Mouse (Mus musculus) limb, embryonic 14.5 days (tissue): ENCODE results near the gene Eme2. TPM values are rescaled to one million over a fixed set of nuclear protein-coding genes. Genes with fewer than 3 reads are reported as not detected.

ENCODE experiments used
- ATAC-seq: fragments of 200-750 bp; cut with Nextera tagmentation; 2 replicates; pipeline ENCODE4 v1.8.0; 2017; ENCODE audit warnings: low read depth, moderate number of reproducible peaks, moderate TSS enrichment; ENCODE audit not compliant: low FRiP score
- DNase-seq: peaks from one replicate; pipeline ENCODE4 v3.0.0-alpha.2; 2015; ENCODE audit warnings: low spot score
- H3K27ac ChIP-seq: fragments of 300-500 bp; sonication (generic); replicated peaks from 2 replicates; pipeline ENCODE4 v1.5.1; 2014; ENCODE audit warnings: low read depth, mild to moderate bottlenecking, low read length, moderate library complexity, mixed read lengths
- H3K27me3 ChIP-seq: fragments of 300-500 bp; sonication (generic); 2 replicates; pipeline ENCODE4 v1.6.1; 2014; ENCODE audit warnings: low read length, mixed read lengths; ENCODE audit not compliant: control insufficient read depth, insufficient read depth
- H3K36me3 ChIP-seq: fragments of 300-500 bp; sonication (generic); 2 replicates; pipeline ENCODE4 v1.6.1; 2014; ENCODE audit warnings: mild to moderate bottlenecking, low read length, moderate library complexity, mixed read lengths; ENCODE audit not compliant: control insufficient read depth, insufficient read depth
- H3K4me1 ChIP-seq: fragments of 300-500 bp; sonication (generic); 2 replicates; pipeline ENCODE4 v1.6.1; 2014; ENCODE audit warnings: antibody characterized with exemption, low read length, mixed read lengths; ENCODE audit not compliant: control insufficient read depth, insufficient read depth
- H3K4me2 ChIP-seq: fragments of 300-500 bp; sonication (generic); replicated peaks from 2 replicates; pipeline ENCODE4 v1.6.1; 2014; ENCODE audit warnings: low read depth, mild to moderate bottlenecking, low read length, moderate library complexity; ENCODE audit not compliant: severe bottlenecking
- H3K4me3 ChIP-seq: fragments of 300-500 bp; sonication (generic); replicated peaks from 2 replicates; pipeline ENCODE4 v1.5.1; 2014; ENCODE audit warnings: low read length
- H3K9ac ChIP-seq: fragments of 300-500 bp; sonication (generic); 2 replicates; pipeline ENCODE4 v1.6.1; 2014; ENCODE audit warnings: mild to moderate bottlenecking, low read depth, low read length, moderate library complexity; ENCODE audit not compliant: severe bottlenecking
- H3K9me3 ChIP-seq: fragments of 300-500 bp; sonication (generic); 2 replicates; pipeline ENCODE4 v1.6.1; 2016; ENCODE audit warnings: low read length; ENCODE audit not compliant: control insufficient read depth
- POLR2A ChIP-seq: fragments of 200-500 bp; IDR thresholded peaks from 2 replicates; pipeline ENCODE4 v1.8.0; 2012; ENCODE audit warnings: inconsistent platforms, mild to moderate bottlenecking, moderate library complexity, borderline replicate concordance; ENCODE audit not compliant: insufficient read depth, insufficient read length; ENCODE audit errors: extremely low read depth
- WGBS: fragments of 180-500 bp; shearing (Covaris S2); extraction: QIAGEN DNeasy Blood & Tissue Kit; methylation state at CpG from one replicate; pipeline ENCODE4 v1.1.7; 2014; 5-methylcytosine and 5-hydroxymethylcytosine counted together
- polyA plus RNA-seq, 2 experiments: library from polyadenylated mRNA; depleted of rRNA in 1 of 2; stranded (reverse) in 1 of 2; unstranded in 1 of 2; fragments of >200 nt; fragmentation: Nextera tagmentation in 1 of 2; extraction: Ambion mirVana in 1 of 2; gene quantifications; 2 replicates each; pipeline versions ENCODE4 v1.2.1 to v1.2.3; 2012 to 2014

The Eme2 gene
- polyA plus RNA-seq, 2 experiments, result 28.7 to 39.1 TPM

DNA sequence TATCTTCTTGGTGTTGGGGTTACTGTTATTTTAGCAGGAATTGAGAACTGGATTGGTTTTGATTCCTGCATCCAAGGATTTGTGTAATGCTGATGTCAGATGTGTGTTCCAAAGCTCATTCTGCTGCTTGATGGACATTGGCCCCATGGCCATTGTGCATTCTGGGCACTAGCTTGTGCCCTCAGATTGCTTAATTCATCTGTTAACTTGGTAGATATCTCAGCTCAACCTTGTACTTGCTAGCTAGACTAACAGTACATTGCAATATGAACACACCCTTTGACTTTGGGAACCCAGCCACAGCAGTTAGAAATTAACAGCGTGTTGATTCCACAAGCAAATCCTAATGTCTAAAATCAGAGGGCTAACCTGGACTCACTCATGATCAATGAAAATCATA, 47.5 kb downstream of the Eme2 start:
- no peaks in the 10 kb centered on the region for H3K36me3 ChIP-seq
- peaks cover 11% of the 10 kb centered on the region for H3K4me1 ChIP-seq
- DNase-seq, result no peak
- no peak for TF ChIP-seq POLR2A
- no peaks in the 10 kb centered on the region for H3K9me3 ChIP-seq
- H3K27me3 ChIP-seq, result no peaks in the 10 kb centered on the region
- H3K4me3 ChIP-seq, result no peak overlapping the region
- WGBS, result 88% methylated on average over 1 of the region's 1 CpGs
- H3K4me2 ChIP-seq, result no peak overlapping the region
- no peak for ATAC-seq
- no peak overlapping the region for H3K9ac ChIP-seq
- H3K27ac ChIP-seq, result no peak overlapping the region

DNA sequence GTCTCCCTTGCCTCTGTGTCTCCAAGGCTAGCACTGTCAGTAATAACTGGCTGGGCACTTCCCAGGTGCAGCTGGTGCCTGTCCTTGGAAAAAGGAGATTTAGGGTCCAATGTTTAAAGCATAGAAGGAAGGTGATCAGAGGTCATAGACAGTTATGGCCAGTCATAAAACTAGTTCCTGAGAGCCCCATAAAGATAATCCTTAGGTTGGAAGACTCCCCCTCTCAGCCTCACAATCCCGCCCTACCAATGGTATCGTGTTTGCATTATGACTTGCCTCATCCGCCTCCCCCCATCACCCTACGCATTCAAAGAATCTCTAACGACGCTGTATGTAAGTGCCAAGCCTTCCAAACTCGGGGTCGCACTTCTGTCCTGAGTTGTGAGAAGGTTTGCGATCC, 50.4 kb downstream of the Eme2 start:
- no peaks in the 10 kb centered on the region for H3K27me3 ChIP-seq
- WGBS, result 27% methylated on average over 9 of the region's 9 CpGs
- TF ChIP-seq POLR2A, result no peak
- no peaks in the 10 kb centered on the region for H3K9me3 ChIP-seq
- no peaks in the 10 kb centered on the region for H3K36me3 ChIP-seq
- H3K9ac ChIP-seq, result no peak overlapping the region
- H3K4me3 ChIP-seq, result no peak overlapping the region
- no peak overlapping the region for H3K4me2 ChIP-seq
- no peak for DNase-seq
- no peak for ATAC-seq
- no peak overlapping the region for H3K27ac ChIP-seq
- H3K4me1 ChIP-seq, result peaks cover 4% of the 10 kb centered on the region; the same call in 1 of the 2 replicates

DNA sequence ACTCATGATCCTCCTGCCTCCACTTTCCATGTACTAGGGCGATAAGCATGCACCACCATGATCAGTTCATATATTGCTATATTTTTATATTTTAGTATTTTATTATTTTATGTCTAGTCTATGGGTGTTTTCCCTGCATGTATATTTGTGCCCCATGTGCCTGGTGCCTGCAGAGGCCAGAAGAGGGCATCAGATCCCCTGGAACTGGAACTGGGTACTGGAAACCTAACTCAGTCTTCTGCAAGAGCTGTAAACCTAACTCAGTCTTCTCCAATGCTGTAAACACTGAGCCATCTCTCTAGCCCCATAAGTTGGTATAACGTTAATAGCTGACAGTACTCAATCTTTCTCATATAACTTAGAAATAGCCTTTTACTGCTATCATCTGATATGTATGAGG, 52.3 kb downstream of the Eme2 start:
- Histone ChIP-seq H3K9me3 (no peaks in the 10 kb centered on the region), H3K4me2 (no peak overlapping the region), H3K27me3 (no peaks in the 10 kb centered on the region), H3K27ac (no peak overlapping the region), H3K9ac (no peak overlapping the region), H3K4me3 (no peak overlapping the region), H3K4me1 (no peaks in the 10 kb centered on the region), H3K36me3 (no peaks in the 10 kb centered on the region)
- no peak for DNase-seq
- WGBS, result 48% methylated on average over 2 of the region's 2 CpGs
- no peak for ATAC-seq
- TF ChIP-seq POLR2A, result no peak

DNA sequence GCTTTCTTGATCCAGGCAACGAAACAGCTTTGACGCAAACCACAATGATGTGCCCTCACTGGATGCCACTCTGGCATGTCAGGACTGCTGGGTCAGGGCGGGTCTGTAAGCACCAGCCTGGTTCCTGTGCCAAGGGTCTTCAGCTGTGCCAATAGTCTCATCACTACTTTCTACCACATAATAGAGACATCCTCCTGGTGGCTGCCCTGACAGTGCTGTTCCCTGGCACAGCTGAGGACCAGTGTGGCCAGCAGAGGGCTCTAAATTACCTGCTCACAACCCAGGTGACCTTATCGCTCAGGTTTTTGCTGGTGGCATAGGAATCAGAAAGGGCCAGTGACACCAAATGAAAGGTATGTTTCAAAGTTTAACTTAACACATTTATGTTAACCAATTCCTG, 53.8 kb downstream of the Eme2 start:
- H3K36me3 ChIP-seq, result no peaks in the 10 kb centered on the region
- no peak overlapping the region for H3K9ac ChIP-seq
- DNase-seq (no peak), ATAC-seq (no peak)
- no peak for TF ChIP-seq POLR2A
- no peaks in the 10 kb centered on the region for H3K4me1 ChIP-seq
- no peaks in the 10 kb centered on the region for H3K27me3 ChIP-seq
- H3K4me3 ChIP-seq, result no peak overlapping the region
- no peak overlapping the region for H3K27ac ChIP-seq
- H3K9me3 ChIP-seq, result no peaks in the 10 kb centered on the region
- H3K4me2 ChIP-seq, result no peak overlapping the region
- 50% methylated on average over 4 of the region's 4 CpGs for WGBS

DNA sequence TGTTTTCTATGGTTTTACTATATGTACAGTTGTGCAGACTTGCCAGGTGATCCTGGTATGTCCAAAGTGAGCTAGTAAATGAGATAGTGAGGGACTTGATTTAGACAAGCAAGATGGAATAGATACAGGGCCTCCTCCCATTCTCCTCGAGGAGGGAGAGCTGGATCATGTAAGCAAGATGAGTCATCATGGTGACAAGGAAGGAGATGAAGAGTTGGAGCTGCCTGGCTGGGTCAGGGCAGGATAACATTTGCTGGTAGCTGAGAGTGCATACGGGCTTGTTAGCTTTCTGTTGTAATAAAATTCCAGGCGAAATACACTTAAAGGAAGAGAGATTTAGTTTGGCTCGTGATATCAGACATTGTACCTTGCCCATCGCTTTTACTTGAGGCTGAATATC, 54.5 kb downstream of the Eme2 start:
- H3K27me3 ChIP-seq, result no peaks in the 10 kb centered on the region
- no peak for ATAC-seq
- no peak overlapping the region for H3K27ac ChIP-seq
- H3K9me3 ChIP-seq, result no peaks in the 10 kb centered on the region
- H3K9ac ChIP-seq, result no peak overlapping the region
- no peak for TF ChIP-seq POLR2A
- no peaks in the 10 kb centered on the region for H3K36me3 ChIP-seq
- no peak overlapping the region for H3K4me3 ChIP-seq
- no peak for DNase-seq
- H3K4me2 ChIP-seq, result no peak overlapping the region
- H3K4me1 ChIP-seq, result no peaks in the 10 kb centered on the region
- WGBS, result 58% methylated on average over 5 of the region's 5 CpGs

DNA sequence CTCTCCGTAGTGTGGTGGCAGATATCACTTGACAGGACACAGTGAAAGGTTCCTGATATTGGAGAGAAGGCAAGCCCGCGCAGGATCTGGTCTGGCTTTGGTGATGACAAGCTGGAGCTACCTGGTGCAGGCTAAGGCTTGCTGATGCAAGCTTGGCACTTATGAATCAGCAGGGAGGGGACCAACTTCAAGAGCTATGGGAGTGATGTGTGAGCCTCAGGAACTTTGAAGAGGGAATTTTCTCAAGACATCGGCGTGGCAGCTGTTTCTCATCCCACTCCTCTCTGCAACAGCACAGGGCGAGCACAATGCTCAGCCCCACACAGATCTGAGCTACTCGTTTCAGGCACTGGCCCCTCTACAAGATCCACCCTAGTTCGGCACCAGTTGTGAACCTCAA, 55.0 kb downstream of the Eme2 start, which contains the start of gene Hagh:
Gene Hagh, plus strand, starts transcription at position 302 of the 400 bp plus-strand sequence.
- no peak within 1 kb of the TSS for H3K27ac ChIP-seq
- no peak for ATAC-seq

More for the DNA sequence above, 55.0 kb downstream of the Eme2 start, which contains the start of gene Hagh:
- Histone ChIP-seq H3K36me3 (no peaks in the 10 kb centered on the region), H3K27me3 (no peaks in the 10 kb centered on the region), H3K9me3 (no peaks in the 10 kb centered on the region), H3K9ac (no peak within 1 kb of the TSS), H3K4me1 (no peaks in the 10 kb centered on the region), H3K4me3 (no peak within 1 kb of the TSS), H3K4me2 (no peak within 1 kb of the TSS)
- no peak for TF ChIP-seq POLR2A
- no peak for DNase-seq
- 58% methylated on average over 8 of the region's 8 CpGs for WGBS

Other genes starting within 250 kb of the Eme2 start
- 56.2 and 65.0 TPM in 2 replicates for gene Slc9a3r2, start 244.8 kb downstream of the Eme2 start, polyA plus RNA-seq (2012; rRNA removed)
- 60.1 and 71.5 TPM in 2 replicates for gene Slc9a3r2, start 244.8 kb downstream of the Eme2 start, polyA plus RNA-seq (2014; fragmentation: Nextera tagmentation; extraction: Ambion mirVana)
- 0.47 and 0.58 TPM in 2 replicates for gene Npw, start 236.6 kb downstream of the Eme2 start, polyA plus RNA-seq (2012; rRNA removed)
- gene Npw, start 236.6 kb downstream of the Eme2 start, polyA plus RNA-seq (2014; fragmentation: Nextera tagmentation; extraction: Ambion mirVana), result 0.33 and 0.41 TPM in 2 replicates
- gene Zfp598, start 225.4 kb downstream of the Eme2 start, polyA plus RNA-seq (2012; rRNA removed), result 91.4 and 112 TPM in 2 replicates
- 29.9 and 31.8 TPM in 2 replicates for gene Zfp598, start 225.4 kb downstream of the Eme2 start, polyA plus RNA-seq (2014; fragmentation: Nextera tagmentation; extraction: Ambion mirVana)
- gene Syngr3, start 205.1 kb downstream of the Eme2 start, polyA plus RNA-seq (2012; rRNA removed), result 2.6 and 3.0 TPM in 2 replicates
- 3.1 and 4.9 TPM in 2 replicates for gene Syngr3, start 205.1 kb downstream of the Eme2 start, polyA plus RNA-seq (2014; fragmentation: Nextera tagmentation; extraction: Ambion mirVana)
- gene Gfer, start 198.9 kb downstream of the Eme2 start, polyA plus RNA-seq (2012; rRNA removed), result 27.3 and 34.2 TPM in 2 replicates
- gene Gfer, start 198.9 kb downstream of the Eme2 start, polyA plus RNA-seq (2014; fragmentation: Nextera tagmentation; extraction: Ambion mirVana), result 38.6 and 39.5 TPM in 2 replicates
- 9.2 and 11.9 TPM in 2 replicates for gene Noxo1, start 198.9 kb downstream of the Eme2 start, polyA plus RNA-seq (2012; rRNA removed)
- gene Noxo1, start 198.9 kb downstream of the Eme2 start, polyA plus RNA-seq (2014; fragmentation: Nextera tagmentation; extraction: Ambion mirVana), result 3.8 and 4.5 TPM in 2 replicates
- gene Tbl3, start 187.4 kb downstream of the Eme2 start, polyA plus RNA-seq (2012; rRNA removed), result 62.1 and 72.1 TPM in 2 replicates
- 62.8 and 73.9 TPM in 2 replicates for gene Tbl3, start 187.4 kb downstream of the Eme2 start, polyA plus RNA-seq (2014; fragmentation: Nextera tagmentation; extraction: Ambion mirVana)
- 0.85 and 0.98 TPM in 2 replicates for gene Rnf151, start 177.0 kb downstream of the Eme2 start, polyA plus RNA-seq (2012; rRNA removed)
- 0.19 and 0.40 TPM in 2 replicates for gene Rnf151, start 177.0 kb downstream of the Eme2 start, polyA plus RNA-seq (2014; fragmentation: Nextera tagmentation; extraction: Ambion mirVana)
- gene Rps2, start 177.0 kb downstream of the Eme2 start, polyA plus RNA-seq (2012; rRNA removed), result 2,709 and 3,185 TPM in 2 replicates
- 1,651 and 1,722 TPM in 2 replicates for gene Rps2, start 177.0 kb downstream of the Eme2 start, polyA plus RNA-seq (2014; fragmentation: Nextera tagmentation; extraction: Ambion mirVana)
- 178 and 192 TPM in 2 replicates for gene Ndufb10, start 170.6 kb downstream of the Eme2 start, polyA plus RNA-seq (2012; rRNA removed)
- 235 and 237 TPM in 2 replicates for gene Ndufb10, start 170.6 kb downstream of the Eme2 start, polyA plus RNA-seq (2014; fragmentation: Nextera tagmentation; extraction: Ambion mirVana)
- gene Rpl3l, start 167.3 kb downstream of the Eme2 start, polyA plus RNA-seq (2012; rRNA removed), result not detected in 2 replicates
- gene Rpl3l, start 167.3 kb downstream of the Eme2 start, polyA plus RNA-seq (2014; fragmentation: Nextera tagmentation; extraction: Ambion mirVana), result 0.19 TPM in 1 of 2 replicates, not detected in the other
- 36.2 and 44.1 TPM in 2 replicates for gene Msrb1, start 158.4 kb downstream of the Eme2 start, polyA plus RNA-seq (2012; rRNA removed)
- gene Msrb1, start 158.4 kb downstream of the Eme2 start, polyA plus RNA-seq (2014; fragmentation: Nextera tagmentation; extraction: Ambion mirVana), result 29.8 and 29.9 TPM in 2 replicates
- gene Hs3st6, start 142.1 kb downstream of the Eme2 start, polyA plus RNA-seq (2012; rRNA removed), result 5.3 and 8.7 TPM in 2 replicates
- 4.9 and 5.6 TPM in 2 replicates for gene Hs3st6, start 142.1 kb downstream of the Eme2 start, polyA plus RNA-seq (2014; fragmentation: Nextera tagmentation; extraction: Ambion mirVana)
- not detected in 2 replicates for gene Meiob, start 90.8 kb downstream of the Eme2 start, polyA plus RNA-seq (2012; rRNA removed)
- gene Meiob, start 90.8 kb downstream of the Eme2 start, polyA plus RNA-seq (2014; fragmentation: Nextera tagmentation; extraction: Ambion mirVana), result not detected in 2 replicates
- gene Hagh, start 54.9 kb downstream of the Eme2 start, polyA plus RNA-seq (2012; rRNA removed), result 23.9 and 25.7 TPM in 2 replicates
- gene Hagh, start 54.9 kb downstream of the Eme2 start, polyA plus RNA-seq (2014; fragmentation: Nextera tagmentation; extraction: Ambion mirVana), result 29.4 and 35.4 TPM in 2 replicates
- 12.8 and 14.8 TPM in 2 replicates for gene Fahd1, start 44.7 kb downstream of the Eme2 start, polyA plus RNA-seq (2012; rRNA removed)
- 16.5 and 17.4 TPM in 2 replicates for gene Fahd1, start 44.7 kb downstream of the Eme2 start, polyA plus RNA-seq (2014; fragmentation: Nextera tagmentation; extraction: Ambion mirVana)
- gene Igfals, start 29.1 kb downstream of the Eme2 start, polyA plus RNA-seq (2012; rRNA removed), result 0.10 and 0.24 TPM in 2 replicates
- 0.08 and 0.18 TPM in 2 replicates for gene Igfals, start 29.1 kb downstream of the Eme2 start, polyA plus RNA-seq (2014; fragmentation: Nextera tagmentation; extraction: Ambion mirVana)
- 27.4 and 31.2 TPM in 2 replicates for gene Nubp2, start 8.7 kb downstream of the Eme2 start, polyA plus RNA-seq (2012; rRNA removed)
- gene Nubp2, start 8.7 kb downstream of the Eme2 start, polyA plus RNA-seq (2014; fragmentation: Nextera tagmentation; extraction: Ambion mirVana), result 54.0 and 55.5 TPM in 2 replicates
- gene Spsb3, start 8.4 kb downstream of the Eme2 start, polyA plus RNA-seq (2012; rRNA removed), result 49.6 and 53.4 TPM in 2 replicates
- 39.4 and 40.8 TPM in 2 replicates for gene Spsb3, start 8.4 kb downstream of the Eme2 start, polyA plus RNA-seq (2014; fragmentation: Nextera tagmentation; extraction: Ambion mirVana)
- gene Mrps34, start within 50 bp of the Eme2 start, polyA plus RNA-seq (2012; rRNA removed), result 101 and 121 TPM in 2 replicates
- gene Mrps34, start within 50 bp of the Eme2 start, polyA plus RNA-seq (2014; fragmentation: Nextera tagmentation; extraction: Ambion mirVana), result 82.1 and 82.7 TPM in 2 replicates
- gene Nme3, start 1.4 kb upstream of the Eme2 start, polyA plus RNA-seq (2012; rRNA removed), result 30.3 and 36.5 TPM in 2 replicates
- 47.6 and 48.4 TPM in 2 replicates for gene Nme3, start 1.4 kb upstream of the Eme2 start, polyA plus RNA-seq (2014; fragmentation: Nextera tagmentation; extraction: Ambion mirVana)
- 186 and 210 TPM in 2 replicates for gene Mapk8ip3, start 41.9 kb upstream of the Eme2 start, polyA plus RNA-seq (2012; rRNA removed)
- 41.4 and 46.4 TPM in 2 replicates for gene Mapk8ip3, start 41.9 kb upstream of the Eme2 start, polyA plus RNA-seq (2014; fragmentation: Nextera tagmentation; extraction: Ambion mirVana)
- 85.4 and 89.6 TPM in 2 replicates for gene Jpt2, start 65.6 kb upstream of the Eme2 start, polyA plus RNA-seq (2012; rRNA removed)
- gene Jpt2, start 65.6 kb upstream of the Eme2 start, polyA plus RNA-seq (2014; fragmentation: Nextera tagmentation; extraction: Ambion mirVana), result 98.7 and 99.0 TPM in 2 replicates
- 33.5 and 41.9 TPM in 2 replicates for gene Cramp1l, start 120.7 kb upstream of the Eme2 start, polyA plus RNA-seq (2012; rRNA removed)
- gene Cramp1l, start 120.7 kb upstream of the Eme2 start, polyA plus RNA-seq (2014; fragmentation: Nextera tagmentation; extraction: Ambion mirVana), result 8.1 and 10.0 TPM in 2 replicates
- 18.5 and 20.4 TPM in 2 replicates for gene Ift140, start 121.0 kb upstream of the Eme2 start, polyA plus RNA-seq (2012; rRNA removed)
- 15.3 and 16.4 TPM in 2 replicates for gene Ift140, start 121.0 kb upstream of the Eme2 start, polyA plus RNA-seq (2014; fragmentation: Nextera tagmentation; extraction: Ambion mirVana)
- gene Tmem204, start 188.5 kb upstream of the Eme2 start, polyA plus RNA-seq (2012; rRNA removed), result 12.1 and 18.1 TPM in 2 replicates
- 17.3 and 18.5 TPM in 2 replicates for gene Tmem204, start 188.5 kb upstream of the Eme2 start, polyA plus RNA-seq (2014; fragmentation: Nextera tagmentation; extraction: Ambion mirVana)
- gene Telo2, start 220.9 kb upstream of the Eme2 start, polyA plus RNA-seq (2012; rRNA removed), result 41.7 and 51.0 TPM in 2 replicates
- 31.1 and 43.0 TPM in 2 replicates for gene Telo2, start 220.9 kb upstream of the Eme2 start, polyA plus RNA-seq (2014; fragmentation: Nextera tagmentation; extraction: Ambion mirVana)
- 1.8 and 2.3 TPM in 2 replicates for gene Ptx4, start 225.7 kb upstream of the Eme2 start, polyA plus RNA-seq (2012; rRNA removed)
- gene Ptx4, start 225.7 kb upstream of the Eme2 start, polyA plus RNA-seq (2014; fragmentation: Nextera tagmentation; extraction: Ambion mirVana), result 2.0 and 2.7 TPM in 2 replicates
- gene Clcn7, start 238.3 kb upstream of the Eme2 start, polyA plus RNA-seq (2012; rRNA removed), result 32.4 and 40.1 TPM in 2 replicates
- gene Clcn7, start 238.3 kb upstream of the Eme2 start, polyA plus RNA-seq (2014; fragmentation: Nextera tagmentation; extraction: Ambion mirVana), result 21.3 and 26.3 TPM in 2 replicates